Mouse (Mus musculus): ENCODE data around the gene Nme7.

DNA sequence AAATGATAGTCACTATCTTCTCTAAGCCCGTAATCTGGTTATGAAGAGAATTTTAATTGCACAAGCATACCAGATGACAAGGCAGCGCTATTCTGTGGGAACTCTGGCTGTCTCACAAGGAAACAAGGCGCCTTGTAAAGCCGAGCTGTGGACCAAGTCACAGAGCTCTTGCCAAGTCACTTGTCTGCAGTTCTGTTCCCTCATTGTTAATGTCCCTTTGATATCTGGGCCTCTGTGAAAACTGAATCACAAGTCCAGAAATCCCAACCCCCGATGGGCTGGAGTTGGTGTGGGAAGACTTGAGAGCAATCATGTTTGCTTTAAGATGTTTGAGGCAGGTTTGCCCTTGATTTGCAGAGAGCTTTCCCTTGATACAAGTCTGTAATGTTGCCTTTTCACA is 16.8 kb downstream of the Nme7 start:
- TF ChIP-seq CTCF (IDR thresholded peaks at IDR 0.05; ENCODE audit: low read depth), result no peak
- TF ChIP-seq EP300 (optimal IDR thresholded peaks at IDR 0.05), result no peak
